Mouse (Mus musculus): ENCODE measurements around the gene Sec24d. TPM values are rescaled to one million over a fixed set of nuclear protein-coding genes. Genes with fewer than 3 reads are reported as not detected.
A peak's percentile ranks its signal among the peaks of the same experiment; 100 is the strongest.

Gene Sec24d
- polyA plus RNA-seq, 1 experiment from 2014 or later, result 20.1 TPM

- WGBS, result 95% methylated on average over 2 of the region's 2 CpGs
- no peak overlapping the region for H3K27ac ChIP-seq (replicated peaks)
- no peak overlapping the region for H3K9ac ChIP-seq
- H3K4me1 ChIP-seq (replicated peaks), result no peaks in the 10 kb centered on the region
- H3K36me3 ChIP-seq, result peaks cover 4% of the 10 kb centered on the region
- ATAC-seq (ENCODE audit: low read depth), result no peak
- peaks cover 4% of the 10 kb centered on the region; the same call in 1 of the 2 replicates for H3K9me3 ChIP-seq
- H3K4me3 ChIP-seq, result no peak overlapping the region
- no peaks in the 10 kb centered on the region for H3K27me3 ChIP-seq
- H3K4me2 ChIP-seq, result no peak overlapping the region
Measured at GRCm38 (mm10) chr3:123301521-123301920, 34.3 kb downstream of the Sec24d start.

DNA sequence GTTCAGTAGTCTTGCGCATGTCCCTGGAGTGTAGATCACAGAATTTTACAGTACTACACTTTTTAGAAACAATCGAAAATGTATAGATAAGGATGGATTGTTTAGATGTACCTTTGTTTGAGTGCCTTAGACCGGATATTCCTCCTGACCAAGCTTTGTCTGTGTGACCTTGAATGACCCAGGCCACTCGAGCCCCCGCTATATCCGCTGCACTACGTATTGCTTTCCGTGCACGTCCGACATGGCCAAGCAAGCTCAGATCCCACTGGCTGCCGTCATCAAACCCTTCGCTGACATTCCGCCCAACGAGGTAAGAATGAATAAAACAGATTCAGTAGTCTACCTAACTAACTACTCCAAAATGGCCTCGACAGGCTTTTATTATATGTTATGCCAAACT is 38.4 kb downstream of the Sec24d start:
- Histone ChIP-seq H3K27me3 (no peaks in the 10 kb centered on the region), H3K4me3 (no peak overlapping the region), H3K4me2 (no peak overlapping the region), H3K4me1 (replicated peaks) (no peaks in the 10 kb centered on the region), H3K27ac (replicated peaks) (no peak overlapping the region), H3K9ac (no peak overlapping the region), H3K9me3 (peaks cover 4% of the 10 kb centered on the region; the same call in 1 of the 2 replicates), H3K36me3 (peaks cover 4% of the 10 kb centered on the region)
- ATAC-seq (ENCODE audit: low read depth), result no peak
- 94% methylated on average over 15 of the region's 15 CpGs for WGBS

DNA sequence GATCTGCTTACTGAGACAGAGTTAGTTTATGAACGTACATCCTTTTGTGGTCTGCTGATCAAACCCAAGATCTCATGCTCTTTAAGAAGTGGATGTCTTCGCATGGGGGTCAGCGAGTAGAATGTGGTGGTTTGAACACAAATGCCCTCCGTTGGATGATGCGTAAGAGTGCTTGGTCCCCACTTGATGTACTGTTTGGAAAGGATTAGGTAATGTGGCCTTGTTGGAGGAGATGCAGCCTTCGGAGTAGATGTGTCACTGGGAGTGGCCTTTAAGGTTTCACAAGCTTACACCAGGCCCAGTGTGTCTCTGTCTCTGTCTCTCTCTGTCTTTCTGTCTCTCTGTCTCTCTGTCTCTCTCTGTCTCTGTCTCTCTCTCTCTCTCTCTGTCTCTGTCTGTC is 40.2 kb downstream of the Sec24d start:
- H3K4me1 ChIP-seq (replicated peaks), result no peaks in the 10 kb centered on the region
- H3K36me3 ChIP-seq, result peaks cover 3% of the 10 kb centered on the region
- no peak overlapping the region for H3K9ac ChIP-seq
- H3K9me3 ChIP-seq, result peaks cover 3% of the 10 kb centered on the region; the same call in 1 of the 2 replicates
- H3K4me2 ChIP-seq, result no peak overlapping the region
- ATAC-seq (ENCODE audit: low read depth), result no peak
- no peak overlapping the region for H3K4me3 ChIP-seq
- no peak overlapping the region for H3K27ac ChIP-seq (replicated peaks)
- no peaks in the 10 kb centered on the region for H3K27me3 ChIP-seq
- WGBS, result 94% methylated on average over 6 of the region's 6 CpGs

DNA sequence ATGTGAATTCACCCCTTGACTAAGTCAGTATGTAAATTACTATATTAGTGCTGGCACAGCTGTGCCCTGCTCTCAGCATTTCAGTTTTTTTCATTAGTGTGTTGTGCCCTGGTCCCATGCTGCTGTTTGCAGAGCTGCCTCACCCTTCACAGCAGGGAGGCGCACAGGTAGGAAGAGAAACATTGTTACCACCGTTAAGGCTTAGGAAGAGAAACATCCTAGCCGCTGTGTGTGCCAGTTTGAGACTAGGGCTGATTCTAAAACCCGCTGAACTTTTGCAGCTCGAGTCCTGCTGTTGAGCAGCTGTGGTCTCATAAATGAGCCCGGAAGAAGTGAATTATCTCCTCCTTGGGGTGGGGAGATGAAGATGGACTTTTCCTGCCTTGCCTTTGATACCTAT is 41.9 kb downstream of the Sec24d start:
- no peaks in the 10 kb centered on the region for H3K36me3 ChIP-seq

GRCm38 (mm10) chr3:123312477-123313062 is 45.3 kb downstream of the Sec24d start:
- Histone ChIP-seq H3K36me3 (no peaks in the 10 kb centered on the region), H3K27ac (replicated peaks) (no peak overlapping the region)
- 75% methylated on average over 9 of the region's 9 CpGs for WGBS

More for the DNA sequence above, 41.9 kb downstream of the Sec24d start:
- no peaks in the 10 kb centered on the region for H3K27me3 ChIP-seq
- no peaks in the 10 kb centered on the region for H3K9me3 ChIP-seq
- H3K4me3 ChIP-seq, result no peak overlapping the region
- ATAC-seq (ENCODE audit: low read depth), result no peak
- H3K4me2 ChIP-seq, result no peak overlapping the region
- H3K27ac ChIP-seq (replicated peaks), result no peak overlapping the region
- no peaks in the 10 kb centered on the region for H3K4me1 ChIP-seq (replicated peaks)
- no peak overlapping the region for H3K9ac ChIP-seq
- 71% methylated on average over 6 of the region's 6 CpGs for WGBS

DNA sequence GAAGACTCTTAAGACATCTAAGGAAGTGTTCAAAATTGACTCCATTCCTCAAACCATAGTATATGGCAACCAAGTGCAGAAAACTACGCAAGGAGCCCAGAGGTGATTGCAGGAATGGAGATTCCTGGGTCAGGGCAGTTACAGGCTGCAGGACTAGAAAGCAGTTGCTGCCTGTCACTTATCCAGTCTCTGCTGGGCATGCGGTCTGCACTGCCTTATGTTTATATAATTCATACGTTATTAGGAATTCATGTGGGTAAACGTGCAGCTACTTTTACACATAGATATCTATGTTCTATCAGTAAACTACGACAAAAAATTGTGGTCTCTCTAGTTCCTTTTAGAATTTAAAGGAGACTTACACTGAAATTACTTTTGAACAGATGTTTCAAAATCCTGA is 46.2 kb downstream of the Sec24d start:
- ATAC-seq (ENCODE audit: low read depth), result no peak
- 94% methylated on average over 5 of the region's 5 CpGs for WGBS
- no peak overlapping the region for H3K4me3 ChIP-seq

More at GRCm38 (mm10) chr3:123312477-123313062, 45.3 kb downstream of the Sec24d start:
- H3K4me2 ChIP-seq, result no peak overlapping the region
- H3K4me1 ChIP-seq (replicated peaks), result no peaks in the 10 kb centered on the region
- H3K9me3 ChIP-seq, result no peaks in the 10 kb centered on the region
- no peak overlapping the region for H3K4me3 ChIP-seq
- no peak overlapping the region for H3K9ac ChIP-seq
- H3K27me3 ChIP-seq, result no peaks in the 10 kb centered on the region
- ATAC-seq (ENCODE audit: low read depth), result no peak

DNA sequence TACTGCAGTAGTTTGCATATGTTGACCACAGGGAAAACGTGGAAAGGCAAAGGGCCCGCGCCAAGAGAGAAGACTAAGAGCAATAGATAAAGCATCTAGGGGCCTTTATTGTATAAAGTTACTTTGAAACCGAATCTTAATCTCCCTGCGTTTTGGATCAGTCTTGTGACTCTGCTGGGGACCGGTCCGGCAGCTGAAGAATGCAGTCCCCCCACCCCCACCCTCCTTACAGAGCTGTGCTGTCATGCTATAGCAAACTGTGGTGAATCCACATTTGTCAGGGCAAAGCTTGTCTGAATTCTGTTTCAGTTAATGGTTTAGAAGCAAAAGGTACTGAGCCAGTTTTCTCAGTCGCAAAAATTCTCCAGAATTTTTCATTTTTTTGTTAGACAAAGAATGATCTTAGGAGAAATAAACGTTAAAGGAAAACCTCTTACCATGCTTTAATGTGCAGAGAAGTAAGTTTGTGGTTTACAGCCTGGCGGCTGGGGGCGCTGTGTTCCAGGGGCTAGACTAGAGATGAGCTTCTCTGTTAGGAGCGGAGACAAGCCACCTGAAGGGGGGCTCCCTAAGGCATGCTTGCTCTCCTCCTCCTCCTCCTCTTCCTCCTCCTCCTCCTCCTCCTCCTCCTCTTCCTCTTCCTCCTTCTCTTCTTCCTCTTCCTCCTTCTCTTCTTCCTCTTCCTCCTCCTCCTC is 46.8 kb downstream of the Sec24d start:
- Histone ChIP-seq H3K9ac (no peak overlapping the region), H3K27ac (replicated peaks) (no peak overlapping the region), H3K27me3 (no peaks in the 10 kb centered on the region), H3K36me3 (no peaks in the 10 kb centered on the region), H3K4me3 (no peak overlapping the region), H3K9me3 (no peaks in the 10 kb centered on the region), H3K4me1 (replicated peaks) (no peaks in the 10 kb centered on the region), H3K4me2 (no peak overlapping the region)
- 41% methylated on average over 12 of the region's 12 CpGs for WGBS
- ATAC-seq (ENCODE audit: low read depth), result no peak

More for the DNA sequence above, 46.2 kb downstream of the Sec24d start:
- no peaks in the 10 kb centered on the region for H3K9me3 ChIP-seq
- H3K27me3 ChIP-seq, result no peaks in the 10 kb centered on the region
- H3K4me1 ChIP-seq (replicated peaks), result no peaks in the 10 kb centered on the region
- no peak overlapping the region for H3K9ac ChIP-seq
- no peaks in the 10 kb centered on the region for H3K36me3 ChIP-seq
- no peak overlapping the region for H3K27ac ChIP-seq (replicated peaks)
- H3K4me2 ChIP-seq, result no peak overlapping the region

GRCm38 (mm10) chr3:123316066-123316465 is 48.8 kb downstream of the Sec24d start:
- Histone ChIP-seq H3K36me3 (no peaks in the 10 kb centered on the region), H3K27me3 (no peaks in the 10 kb centered on the region), H3K4me1 (replicated peaks) (no peaks in the 10 kb centered on the region), H3K27ac (replicated peaks) (no peak overlapping the region), H3K9ac (no peak overlapping the region), H3K4me2 (no peak overlapping the region), H3K9me3 (no peaks in the 10 kb centered on the region), H3K4me3 (no peak overlapping the region)
- 84% methylated on average over 6 of the region's 6 CpGs for WGBS
- no peak for ATAC-seq (ENCODE audit: low read depth)

GRCm38 (mm10) chr3:123317081-123317480 is 49.8 kb downstream of the Sec24d start:
- no peak overlapping the region for H3K4me2 ChIP-seq
- no peak for ATAC-seq (ENCODE audit: low read depth)
- H3K9me3 ChIP-seq, result no peaks in the 10 kb centered on the region
- no peak overlapping the region for H3K27ac ChIP-seq (replicated peaks)
- no peak overlapping the region for H3K4me3 ChIP-seq
- no peaks in the 10 kb centered on the region for H3K27me3 ChIP-seq
- H3K36me3 ChIP-seq, result no peaks in the 10 kb centered on the region
- H3K4me1 ChIP-seq (replicated peaks), result no peaks in the 10 kb centered on the region
- WGBS, result 86% methylated on average over 9 of the region's 9 CpGs
- H3K9ac ChIP-seq, result no peak overlapping the region

- Histone ChIP-seq H3K9ac (no peak overlapping the region), H3K9me3 (no peaks in the 10 kb centered on the region), H3K36me3 (no peaks in the 10 kb centered on the region), H3K27ac (replicated peaks) (no peak overlapping the region), H3K27me3 (no peaks in the 10 kb centered on the region), H3K4me3 (no peak overlapping the region), H3K4me2 (no peak overlapping the region), H3K4me1 (replicated peaks) (no peaks in the 10 kb centered on the region)
- WGBS, result 82% methylated on average over 9 of the region's 9 CpGs
- ATAC-seq (ENCODE audit: low read depth), result no peak
Measured at GRCm38 (mm10) chr3:123320341-123320740, 53.1 kb downstream of the Sec24d start.

DNA sequence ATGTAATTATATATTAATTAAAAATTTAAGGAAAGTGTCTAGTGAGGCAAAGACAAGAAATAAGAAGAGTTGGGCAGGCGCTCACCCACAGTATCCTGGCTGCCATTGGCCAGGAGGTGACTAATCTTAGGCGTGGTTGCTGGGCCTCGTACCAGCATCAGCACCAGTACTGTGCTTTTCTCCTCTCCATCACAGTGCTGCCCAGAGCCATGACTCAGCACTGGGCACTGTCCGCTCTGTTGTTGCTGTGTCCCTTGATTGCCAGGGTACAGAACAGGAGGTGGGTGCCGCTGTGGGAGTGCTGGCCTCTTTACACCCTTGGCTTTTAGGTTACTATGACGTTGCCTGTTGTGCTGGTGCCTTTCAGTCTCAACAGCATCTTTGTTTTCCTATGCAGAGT is 54.4 kb downstream of the Sec24d start:
- H3K9ac ChIP-seq, result no peak overlapping the region
- 83% methylated on average over 6 of the region's 6 CpGs for WGBS
- H3K4me3 ChIP-seq, result no peak overlapping the region
- H3K36me3 ChIP-seq, result no peaks in the 10 kb centered on the region
- no peaks in the 10 kb centered on the region for H3K27me3 ChIP-seq
- ATAC-seq (ENCODE audit: low read depth), result peak; percentile 55
- H3K27ac ChIP-seq (replicated peaks), result no peak overlapping the region
- no peaks in the 10 kb centered on the region for H3K9me3 ChIP-seq
- no peak overlapping the region for H3K4me2 ChIP-seq
- no peaks in the 10 kb centered on the region for H3K4me1 ChIP-seq (replicated peaks)

DNA sequence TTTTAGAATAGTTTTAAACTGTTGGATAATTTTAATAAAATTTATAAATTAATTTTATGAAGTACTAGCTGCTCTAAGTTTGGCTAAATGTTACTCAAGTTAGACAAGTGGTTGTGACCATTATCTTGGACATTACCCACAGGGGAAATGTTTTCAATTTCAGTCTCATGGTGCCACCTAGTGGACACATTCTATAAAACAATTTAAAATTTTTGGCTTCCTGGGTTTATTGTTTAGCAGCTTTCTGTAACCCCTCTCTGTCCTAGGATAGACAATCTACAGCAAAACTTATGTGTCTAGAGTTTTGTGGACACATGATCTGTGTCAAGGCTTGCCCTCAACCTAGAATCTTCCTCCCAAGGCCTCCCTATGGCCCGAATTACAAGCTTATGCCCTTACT is 54.9 kb downstream of the Sec24d start:
- 30% methylated on average over 1 of the region's 1 CpGs for WGBS
- H3K9ac ChIP-seq, result no peak overlapping the region
- ATAC-seq (ENCODE audit: low read depth), result no peak
- no peaks in the 10 kb centered on the region for H3K27me3 ChIP-seq
- H3K4me3 ChIP-seq, result no peak overlapping the region
- no peaks in the 10 kb centered on the region for H3K9me3 ChIP-seq
- no peak overlapping the region for H3K4me2 ChIP-seq
- no peaks in the 10 kb centered on the region for H3K4me1 ChIP-seq (replicated peaks)
- no peak overlapping the region for H3K27ac ChIP-seq (replicated peaks)
- no peaks in the 10 kb centered on the region for H3K36me3 ChIP-seq

DNA sequence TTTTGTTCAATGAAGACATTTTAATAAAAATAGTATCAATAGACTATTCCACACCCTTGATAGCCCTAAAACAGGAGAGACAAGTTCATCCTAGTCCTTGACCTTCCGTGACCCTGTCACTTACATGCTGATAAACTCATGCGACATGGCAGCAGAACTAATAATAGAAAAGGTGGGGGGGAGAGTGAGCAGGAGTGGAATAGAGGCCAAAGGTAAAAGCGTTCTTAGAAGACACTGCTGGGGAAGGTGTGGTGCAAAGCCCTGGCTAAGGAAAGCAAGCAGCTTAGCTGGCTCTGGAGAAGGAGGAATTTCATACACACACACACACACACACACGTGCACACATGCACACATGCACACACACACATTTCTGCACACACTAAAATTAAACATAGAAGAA is 57.1 kb downstream of the Sec24d start:
- no peak for ATAC-seq (ENCODE audit: low read depth)
- no peak overlapping the region for H3K4me3 ChIP-seq
- no peak overlapping the region for H3K9ac ChIP-seq
- H3K9me3 ChIP-seq, result no peaks in the 10 kb centered on the region
- H3K27me3 ChIP-seq, result no peaks in the 10 kb centered on the region
- no peak overlapping the region for H3K4me2 ChIP-seq
- 84% methylated on average over 4 of the region's 4 CpGs for WGBS
- no peak overlapping the region for H3K27ac ChIP-seq (replicated peaks)
- peaks cover 5% of the 10 kb centered on the region; the same call in 1 of the 2 replicates for H3K4me1 ChIP-seq (replicated peaks)
- no peaks in the 10 kb centered on the region for H3K36me3 ChIP-seq
